Mouse (Mus musculus) cerebellum, adult 8-10 months (tissue): ENCODE data around the gene Mei1.

Experiments used
- DNase-seq: peaks from one replicate; pipeline ENCODE4 v3.0.0; 2022

Mei1 gene

GRCm38 (mm10) chr15:82069898-82070297, at the start of gene Mei1:
Mei1 (plus strand) TSS chr15:82069996.
- no peak for DNase-seq

- no peak for DNase-seq
These were observed 47.2 kb upstream of the Mei1 start for GRCm38 (mm10) chr15:82022535-82023088.

- no peak for DNase-seq
These were observed 45.7 kb upstream of the Mei1 start for GRCm38 (mm10) chr15:82023965-82024635.

- no peak for DNase-seq
These were observed 42.5 kb upstream of the Mei1 start for GRCm38 (mm10) chr15:82027276-82027675.

GRCm38 (mm10) chr15:82027726-82028125, 42.1 kb upstream of the Mei1 start:
- no peak for DNase-seq

- DNase-seq: no peak
These were observed 37.4 kb upstream of the Mei1 start for GRCm38 (mm10) chr15:82032386-82032785.

- DNase-seq: no peak
These were observed 36.0 kb upstream of the Mei1 start, which contains the start of gene Desi1 for GRCm38 (mm10) chr15:82033762-82034161. Desi1 (minus strand) TSS chr15:82033862.

- DNase-seq: no peak
These were observed 33.7 kb upstream of the Mei1 start for GRCm38 (mm10) chr15:82035904-82036689.

- DNase-seq: peak; percentile 38
These were observed 29.1 kb upstream of the Mei1 start for GRCm38 (mm10) chr15:82040650-82041049.

GRCm38 (mm10) chr15:82044166-82044784, 25.5 kb upstream of the Mei1 start:
- no peak for DNase-seq

GRCm38 (mm10) chr15:82046246-82046891, 23.4 kb upstream of the Mei1 start:
- peak; percentile 27 for DNase-seq

- peak; percentile 90 for DNase-seq
These were observed 22.5 kb upstream of the Mei1 start, which contains the start of gene Snu13 for GRCm38 (mm10) chr15:82047080-82047883. Snu13 (minus strand) TSS chr15:82047598.

- DNase-seq: no peak
These were observed 17.3 kb upstream of the Mei1 start for GRCm38 (mm10) chr15:82052544-82052943.

GRCm38 (mm10) chr15:82058719-82059201, 11.0 kb upstream of the Mei1 start, which contains the start of gene 4930407I10Rik:
4930407I10Rik (plus strand) TSS chr15:82059151.
- DNase-seq: no peak

GRCm38 (mm10) chr15:82063909-82064308, 5.9 kb upstream of the Mei1 start:
- DNase-seq: no peak

GRCm38 (mm10) chr15:82065511-82065910, 4.3 kb upstream of the Mei1 start:
- peak; percentile 81 for DNase-seq

GRCm38 (mm10) chr15:82071816-82072469, 2.1 kb downstream of the Mei1 start:
- no peak for DNase-seq

- DNase-seq: no peak
These were observed 3.7 kb downstream of the Mei1 start for GRCm38 (mm10) chr15:82073490-82073889.

- DNase-seq: no peak
These were observed 10.1 kb downstream of the Mei1 start for GRCm38 (mm10) chr15:82079883-82080282.

- peak; percentile 82 for DNase-seq
These were observed 11.4 kb downstream of the Mei1 start for GRCm38 (mm10) chr15:82081161-82081560.

- no peak for DNase-seq
These were observed 15.8 kb downstream of the Mei1 start for GRCm38 (mm10) chr15:82085606-82086005.
